Mouse (Mus musculus) leukemia stem cell, adult 10-12 weeks (primary cell): Measurements from ENCODE around the gene Tacr2. TPM values are rescaled to one million over a fixed set of nuclear protein-coding genes. Genes with fewer than 3 reads are reported as not detected.

Source experiments
- polyA plus RNA-seq: library from polyadenylated mRNA; stranded (reverse); fragments of >175 nt; gene quantifications from 2 replicates; pipeline ENCODE4 v1.2.3, GENCODE M21; 2012; ENCODE audit warnings: low replicate concordance

The Tacr2 gene
- not detected in 2 replicates for polyA plus RNA-seq

GRCm38 (mm10) chr10:62252000-62252488 is at the start of gene Tacr2:
Tacr2 (plus strand) TSS chr10:62252438.

GRCm38 (mm10) chr10:62230708-62231394 is 21.4 kb upstream of the Tacr2 start, which contains the start of gene Tspan15:
Tspan15 (minus strand) TSS chr10:62231251.

Other genes starting within 250 kb of the Tacr2 start
- not detected in 2 replicates for gene Neurog3, start 119.3 kb upstream of the Tacr2 start, polyA plus RNA-seq
- gene Fam241b, start 108.5 kb upstream of the Tacr2 start, polyA plus RNA-seq = 0.33 TPM in 1 of 2 replicates, not detected in the other
- 5.3 and 7.1 TPM in 2 replicates for gene Tspan15, start 21.2 kb upstream of the Tacr2 start, polyA plus RNA-seq
- 506 and 712 TPM in 2 replicates for gene Hk1, start 127.5 kb downstream of the Tacr2 start, polyA plus RNA-seq
- gene Hkdc1, start 170.1 kb downstream of the Tacr2 start, polyA plus RNA-seq = not detected in 2 replicates
- gene 4930507D05Rik, start 197.1 kb downstream of the Tacr2 start, polyA plus RNA-seq = 0.22 TPM in 1 of 2 replicates, not detected in the other
- 17.2 and 32.5 TPM in 2 replicates for gene Supv3l1, start 197.3 kb downstream of the Tacr2 start, polyA plus RNA-seq
- gene Vps26a, start 234.4 kb downstream of the Tacr2 start, polyA plus RNA-seq = 0.57 and 15.4 TPM in 2 replicates